Mouse (Mus musculus) hindbrain, embryonic 14.5 days (tissue): ENCODE measurements around the gene Anxa10. TPM values are rescaled to one million over a fixed set of nuclear protein-coding genes. Genes with fewer than 3 reads are reported as not detected.

Source experiments
- ATAC-seq: fragments of 200-750 bp; cut with Nextera tagmentation; 2 replicates; pipeline ENCODE4 v1.8.0; 2017; ENCODE audit warnings: moderate number of reproducible peaks, mild to moderate bottlenecking, moderate TSS enrichment, moderate library complexity; ENCODE audit not compliant: low FRiP score
- DNase-seq: peaks from one replicate; pipeline ENCODE4 v3.0.0-alpha.2; 2015; ENCODE audit warnings: low spot score
- H3K27ac ChIP-seq: fragments of 300-500 bp; sonication (generic); 2 replicates; pipeline ENCODE4 v1.5.1; 2014; ENCODE audit warnings: mild to moderate bottlenecking, moderate library complexity
- H3K27me3 ChIP-seq: fragments of 300-500 bp; sonication (generic); 2 replicates; pipeline ENCODE4 v1.6.1; 2014; ENCODE audit warnings: mild to moderate bottlenecking, low read length, mixed read lengths; ENCODE audit not compliant: control insufficient read depth, insufficient read depth
- H3K36me3 ChIP-seq: fragments of 300-500 bp; sonication (generic); replicated peaks from 2 replicates; pipeline ENCODE4 v1.6.1; 2014; ENCODE audit not compliant: control insufficient read depth, insufficient read depth
- H3K4me1 ChIP-seq: fragments of 300-500 bp; sonication (generic); replicated peaks from 2 replicates; pipeline ENCODE4 v1.6.1; 2014; ENCODE audit warnings: antibody characterized with exemption, low read length, mixed read lengths; ENCODE audit not compliant: control insufficient read depth, insufficient read depth
- H3K4me2 ChIP-seq: fragments of 300-500 bp; sonication (generic); replicated peaks from 2 replicates; pipeline ENCODE4 v1.6.1; 2014; ENCODE audit warnings: mild to moderate bottlenecking, moderate library complexity
- H3K4me3 ChIP-seq: fragments of 300-500 bp; sonication (generic); replicated peaks from 2 replicates; pipeline ENCODE4 v1.5.1; 2014; ENCODE audit warnings: mild to moderate bottlenecking, low read length
- H3K9ac ChIP-seq: fragments of 300-500 bp; sonication (generic); 2 replicates; pipeline ENCODE4 v1.6.1; 2014
- H3K9me3 ChIP-seq: fragments of 300-500 bp; sonication (generic); 2 replicates; pipeline ENCODE4 v1.6.1; 2016; ENCODE audit warnings: low read length; ENCODE audit not compliant: control insufficient read depth
- WGBS: fragments of 180-500 bp; shearing (Covaris S2); extraction: QIAGEN DNeasy Blood & Tissue Kit; methylation state at CpG from one replicate; pipeline ENCODE4 v1.1.7; 2014; 5-methylcytosine and 5-hydroxymethylcytosine counted together
- polyA plus RNA-seq: library from polyadenylated mRNA; unstranded; fragments of >200 nt; fragmentation: Nextera tagmentation; extraction: Ambion mirVana; gene quantifications from 2 replicates; pipeline ENCODE4 v1.2.1, GENCODE M21; 2014

Anxa10 gene
- polyA plus RNA-seq, result not detected in 2 replicates

DNA sequence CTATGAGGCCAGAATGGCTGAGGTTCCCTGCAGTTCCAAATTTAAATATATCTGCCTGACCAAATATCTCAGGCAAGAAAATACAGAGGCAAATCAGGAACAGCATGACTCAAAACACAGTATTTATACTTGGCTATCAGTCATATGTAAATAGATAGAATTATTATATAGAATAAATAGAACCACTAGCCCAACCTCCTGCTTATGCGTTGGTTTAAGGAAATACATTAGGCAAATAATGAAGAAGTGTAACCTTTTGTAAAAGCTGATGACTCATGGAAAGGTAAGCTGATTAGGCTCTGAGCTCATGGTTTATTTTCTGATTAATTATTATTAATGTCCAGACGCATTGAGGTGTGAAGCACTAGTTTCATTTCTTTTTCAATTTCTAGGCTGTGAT, at the start of gene Anxa10:
Anxa10 (minus strand) TSS at position 53 of the 400 bp plus-strand sequence.
- no peaks in the 10 kb centered on the region for H3K9me3 ChIP-seq
- no peak within 1 kb of the TSS for H3K4me2 ChIP-seq
- H3K27me3 ChIP-seq, result no peaks in the 10 kb centered on the region
- H3K27ac ChIP-seq, result no peak within 1 kb of the TSS
- H3K4me3 ChIP-seq, result no peak within 1 kb of the TSS
- ATAC-seq, result no peak
- no peaks in the 10 kb centered on the region for H3K36me3 ChIP-seq
- 89% methylated on average over 2 of the region's 2 CpGs for WGBS
- H3K9ac ChIP-seq, result no peak within 1 kb of the TSS
- DNase-seq, result no peak
- H3K4me1 ChIP-seq, result no peaks in the 10 kb centered on the region

DNA sequence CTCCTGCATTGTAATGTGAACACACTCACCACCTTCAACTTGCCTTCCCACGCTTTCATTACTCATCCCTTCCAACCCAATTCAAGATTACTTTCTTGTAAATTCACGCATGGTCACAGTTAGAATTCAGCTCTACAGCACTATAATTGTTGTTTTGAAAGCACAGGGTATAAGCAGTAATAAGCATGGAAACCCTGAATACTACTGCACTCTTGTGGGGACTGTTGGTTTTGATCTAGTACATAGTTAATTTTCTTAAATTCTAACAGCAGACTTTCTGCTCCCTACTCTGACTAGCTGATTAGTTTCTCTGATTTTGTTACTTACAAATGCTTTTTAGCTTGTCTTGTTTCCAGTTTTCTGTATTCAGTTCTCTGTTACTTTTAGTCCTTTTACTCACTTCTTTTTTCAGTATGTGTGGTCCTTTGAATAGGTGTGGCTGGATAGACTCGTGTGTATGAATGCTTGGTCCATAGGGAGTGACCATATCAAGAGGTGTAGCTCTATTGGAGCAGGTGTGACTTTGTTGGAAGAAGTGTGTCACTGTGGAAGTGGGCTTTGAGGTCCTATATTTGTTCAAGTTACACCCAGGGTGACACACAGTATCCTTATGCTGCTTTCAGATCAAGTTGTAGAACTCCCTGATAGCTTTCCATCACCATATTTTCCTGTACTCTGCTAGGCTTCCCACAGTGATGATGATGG, 9.9 kb upstream of the Anxa10 start:
- Histone ChIP-seq H3K4me2 (no peak overlapping the region), H3K9me3 (no peaks in the 10 kb centered on the region), H3K9ac (no peak overlapping the region), H3K36me3 (no peaks in the 10 kb centered on the region), H3K4me1 (no peaks in the 10 kb centered on the region), H3K27ac (no peak overlapping the region), H3K27me3 (no peaks in the 10 kb centered on the region), H3K4me3 (no peak overlapping the region)
- WGBS, result 86% methylated on average over 3 of the region's 3 CpGs
- ATAC-seq (no peak), DNase-seq (no peak)

DNA sequence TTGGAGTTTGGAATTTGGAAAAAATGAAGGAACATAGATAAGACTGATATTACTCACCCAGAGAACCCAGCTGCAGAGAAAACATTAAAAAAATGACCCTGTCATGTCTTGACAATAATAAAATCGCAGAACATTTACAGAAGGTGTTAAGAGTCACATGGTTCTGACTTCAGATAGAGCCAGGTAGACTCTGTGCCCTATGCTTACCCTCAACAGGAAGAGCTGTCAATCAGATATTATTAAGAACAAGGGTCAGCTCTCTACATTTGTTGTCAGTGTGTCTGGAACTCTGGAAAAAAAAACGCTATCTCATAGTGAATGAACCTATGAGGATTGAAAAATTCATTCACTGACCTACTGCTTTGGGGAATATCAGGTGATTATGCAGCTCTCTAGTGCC, 25.7 kb downstream of the Anxa10 start:
- WGBS, result 94% methylated on average over 2 of the region's 2 CpGs
- no peak for ATAC-seq
- no peaks in the 10 kb centered on the region for H3K9me3 ChIP-seq
- no peak overlapping the region for H3K27ac ChIP-seq
- H3K27me3 ChIP-seq, result no peaks in the 10 kb centered on the region
- H3K4me1 ChIP-seq, result no peaks in the 10 kb centered on the region
- H3K4me3 ChIP-seq, result no peak overlapping the region
- no peak overlapping the region for H3K9ac ChIP-seq
- no peak overlapping the region for H3K4me2 ChIP-seq
- no peaks in the 10 kb centered on the region for H3K36me3 ChIP-seq
- DNase-seq, result no peak

DNA sequence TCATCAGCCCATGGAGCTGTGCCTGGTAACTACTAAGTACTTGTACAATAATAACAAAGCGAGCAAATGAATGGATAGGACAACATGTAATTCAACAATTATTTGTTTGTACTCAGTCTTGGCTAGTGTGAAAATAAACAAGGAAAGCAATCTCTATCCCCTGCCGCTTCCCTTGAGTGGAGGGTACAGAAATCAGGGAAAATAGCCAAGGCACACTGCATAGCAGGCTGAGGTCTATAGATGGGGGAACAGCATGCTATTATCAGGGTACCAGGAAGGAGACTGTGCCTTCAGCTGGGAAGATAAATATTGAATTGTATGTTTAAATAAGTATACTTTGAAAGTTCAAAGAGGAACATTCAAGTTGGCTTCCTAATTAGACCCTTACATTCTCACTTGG, 41.1 kb downstream of the Anxa10 start:
- no peaks in the 10 kb centered on the region for H3K9me3 ChIP-seq
- no peak overlapping the region for H3K4me3 ChIP-seq
- H3K9ac ChIP-seq, result no peak overlapping the region
- no peak overlapping the region for H3K4me2 ChIP-seq
- H3K27me3 ChIP-seq, result no peaks in the 10 kb centered on the region
- 80% methylated on average over 2 of the region's 2 CpGs for WGBS
- no peak for DNase-seq
- no peak overlapping the region for H3K27ac ChIP-seq
- H3K4me1 ChIP-seq, result no peaks in the 10 kb centered on the region
- H3K36me3 ChIP-seq, result no peaks in the 10 kb centered on the region
- no peak for ATAC-seq

DNA sequence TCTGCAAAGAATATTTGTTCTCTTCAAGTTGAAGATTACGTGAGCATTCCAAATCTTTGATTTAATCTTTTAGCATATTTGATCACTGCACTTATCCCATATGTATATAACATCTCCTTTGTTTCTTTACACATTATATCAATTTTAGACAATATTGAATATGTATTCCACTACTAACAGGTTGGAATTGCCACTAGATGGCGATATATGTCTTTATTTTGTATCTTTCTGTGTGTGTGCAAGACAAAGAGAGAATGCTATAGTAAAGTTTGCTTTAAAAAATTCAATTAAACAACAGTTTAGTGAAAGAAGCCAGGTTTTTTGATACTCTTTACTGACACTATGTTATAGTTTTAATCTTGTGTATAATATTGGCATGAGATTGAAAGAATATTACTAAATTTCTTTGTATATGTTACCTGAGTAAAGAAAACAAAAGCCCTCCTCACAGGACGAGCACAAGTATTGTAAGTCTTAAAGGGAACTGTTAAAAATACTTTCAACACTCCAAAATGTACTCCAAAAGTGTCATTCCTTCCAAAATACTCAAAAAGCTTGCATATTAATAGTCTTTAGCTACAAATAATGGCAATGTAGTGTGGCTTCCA, 42.7 kb downstream of the Anxa10 start:
- WGBS, result 55% methylated on average over 3 of the region's 3 CpGs

DNA sequence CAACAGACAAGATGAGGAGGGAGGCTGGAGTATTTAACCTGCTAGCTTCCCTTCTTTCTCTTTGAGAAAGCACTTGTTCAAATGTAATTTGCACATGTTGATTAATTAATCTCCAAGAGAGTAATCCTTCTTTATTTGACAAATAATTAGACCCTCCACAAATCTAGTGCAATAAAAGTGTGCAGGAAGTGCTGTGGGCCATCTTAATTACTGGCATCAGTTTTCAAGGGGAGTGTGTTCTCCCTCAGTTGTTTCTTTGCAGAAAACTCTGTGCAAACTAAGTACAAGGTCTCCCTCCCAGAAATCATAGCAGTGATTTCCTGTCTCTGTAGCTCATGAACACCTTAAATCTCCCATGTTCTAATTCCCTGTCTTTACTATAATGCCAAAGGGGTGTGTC, 54.6 kb downstream of the Anxa10 start:
- Histone ChIP-seq H3K4me1 (no peaks in the 10 kb centered on the region), H3K9ac (no peak overlapping the region), H3K27me3 (no peaks in the 10 kb centered on the region), H3K4me3 (no peak overlapping the region), H3K4me2 (no peak overlapping the region), H3K27ac (no peak overlapping the region), H3K9me3 (no peaks in the 10 kb centered on the region), H3K36me3 (no peaks in the 10 kb centered on the region)
- ATAC-seq (no peak), DNase-seq (no peak)

More for the DNA sequence above, 42.7 kb downstream of the Anxa10 start:
- H3K4me3 ChIP-seq, result no peak overlapping the region
- no peaks in the 10 kb centered on the region for H3K36me3 ChIP-seq
- peak; percentile 89 for DNase-seq
- no peaks in the 10 kb centered on the region for H3K4me1 ChIP-seq
- no peak overlapping the region for H3K27ac ChIP-seq
- no peaks in the 10 kb centered on the region for H3K27me3 ChIP-seq
- H3K4me2 ChIP-seq, result no peak overlapping the region
- H3K9me3 ChIP-seq, result no peaks in the 10 kb centered on the region
- H3K9ac ChIP-seq, result no peak overlapping the region
- ATAC-seq, result peak; percentile 83; the same call in 1 of the 2 replicates

DNA sequence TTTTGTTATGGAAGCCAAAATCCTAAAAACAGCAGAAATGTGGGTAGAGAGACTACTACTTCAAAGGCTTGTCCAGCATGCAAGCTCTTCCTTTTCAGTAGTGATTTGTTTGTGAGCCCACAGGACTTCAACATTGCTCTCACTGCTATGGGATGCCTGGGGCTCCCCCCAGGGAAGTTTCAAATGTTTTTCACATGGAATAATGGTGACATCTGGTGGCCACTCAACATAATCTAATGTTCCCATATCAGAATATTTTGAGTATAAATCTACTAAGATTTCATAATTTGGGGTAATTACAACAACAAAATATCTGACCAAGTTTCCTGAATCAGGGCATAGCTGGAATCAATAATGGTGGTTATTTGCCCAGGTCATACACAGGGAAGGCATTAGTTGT, 62.6 kb downstream of the Anxa10 start:
- H3K9ac ChIP-seq, result no peak overlapping the region
- no peak overlapping the region for H3K4me2 ChIP-seq
- H3K27ac ChIP-seq, result no peak overlapping the region
- no peaks in the 10 kb centered on the region for H3K4me1 ChIP-seq
- no peaks in the 10 kb centered on the region for H3K27me3 ChIP-seq
- ATAC-seq (no peak), DNase-seq (peak; percentile 56)
- H3K4me3 ChIP-seq, result no peak overlapping the region
- no peaks in the 10 kb centered on the region for H3K36me3 ChIP-seq
- no peaks in the 10 kb centered on the region for H3K9me3 ChIP-seq

DNA sequence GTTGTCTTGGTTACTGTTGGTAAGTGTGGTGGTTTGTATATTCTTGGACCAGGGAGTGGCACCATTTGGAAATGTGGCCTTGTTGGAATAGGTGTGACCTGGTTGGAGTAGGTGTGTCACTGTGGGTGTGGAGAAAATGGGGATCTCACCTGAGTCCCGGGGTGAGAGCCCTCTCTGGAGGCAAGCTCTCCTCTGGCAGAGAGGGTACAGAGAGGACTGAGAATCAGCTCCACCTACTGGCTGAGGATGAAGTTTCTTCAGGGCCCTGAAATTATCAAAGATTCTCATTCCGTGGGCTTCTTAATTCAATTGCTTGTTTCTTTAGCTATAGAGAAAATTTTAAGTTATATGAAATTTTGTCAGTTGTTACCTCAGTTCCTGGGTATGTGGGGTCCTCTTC, 76.1 kb downstream of the Anxa10 start:
- Histone ChIP-seq H3K4me2 (no peak overlapping the region), H3K27me3 (no peaks in the 10 kb centered on the region), H3K4me3 (no peak overlapping the region), H3K9ac (no peak overlapping the region), H3K36me3 (no peaks in the 10 kb centered on the region), H3K9me3 (no peaks in the 10 kb centered on the region), H3K4me1 (no peaks in the 10 kb centered on the region), H3K27ac (no peak overlapping the region)
- WGBS, result 56% methylated on average over 2 of the region's 2 CpGs
- ATAC-seq (no peak), DNase-seq (no peak)

DNA sequence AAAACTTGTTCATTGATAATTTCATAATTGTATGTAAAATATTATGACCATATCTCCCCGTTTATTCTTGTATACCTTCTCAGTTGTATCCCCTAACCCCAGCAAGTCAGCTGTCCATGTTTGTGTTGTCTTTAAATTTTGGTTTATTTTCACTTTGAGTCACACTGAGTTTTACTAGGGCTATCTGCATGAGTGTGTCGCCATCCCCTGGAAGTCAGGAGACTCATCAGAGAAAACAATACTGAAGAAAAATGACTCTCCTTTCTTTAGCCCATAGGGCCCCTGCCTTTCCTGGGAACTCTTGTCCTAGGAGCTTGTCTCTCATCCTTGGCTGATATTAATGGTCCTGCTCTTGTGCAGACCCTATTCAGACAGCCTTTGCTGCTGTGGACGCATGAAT, 88.6 kb downstream of the Anxa10 start:
- H3K27me3 ChIP-seq, result no peaks in the 10 kb centered on the region
- H3K27ac ChIP-seq, result no peak overlapping the region
- no peak overlapping the region for H3K4me3 ChIP-seq
- H3K4me1 ChIP-seq, result no peaks in the 10 kb centered on the region
- 0 out of 2 replicates have a peak, but pooled peaks cover 3% of the 10 kb centered on the region for H3K9me3 ChIP-seq
- no peak for DNase-seq
- H3K9ac ChIP-seq, result no peak overlapping the region
- ATAC-seq, result no peak
- H3K4me2 ChIP-seq, result no peak overlapping the region
- 60% methylated on average over 3 of the region's 3 CpGs for WGBS
- no peaks in the 10 kb centered on the region for H3K36me3 ChIP-seq
